Mouse (Mus musculus) cerebellum, adult 2 months (tissue): ENCODE measurements around the gene Adipoq.

Experiments used
- CTCF ChIP-seq: fragments of 200-500 bp; IDR thresholded peaks from 2 replicates; pipeline ENCODE4 v1.5.1; 2011; ENCODE audit warnings: low read depth, mild to moderate bottlenecking, control low read depth, low read length, moderate library complexity, borderline replicate concordance; ENCODE audit not compliant: insufficient read depth
- POLR2A ChIP-seq: fragments of 200-500 bp; IDR thresholded peaks from 2 replicates; pipeline ENCODE4 v1.6.1; 2011; ENCODE audit warnings: low read length, control low read depth, borderline replicate concordance; ENCODE audit not compliant: insufficient read depth

DNA sequence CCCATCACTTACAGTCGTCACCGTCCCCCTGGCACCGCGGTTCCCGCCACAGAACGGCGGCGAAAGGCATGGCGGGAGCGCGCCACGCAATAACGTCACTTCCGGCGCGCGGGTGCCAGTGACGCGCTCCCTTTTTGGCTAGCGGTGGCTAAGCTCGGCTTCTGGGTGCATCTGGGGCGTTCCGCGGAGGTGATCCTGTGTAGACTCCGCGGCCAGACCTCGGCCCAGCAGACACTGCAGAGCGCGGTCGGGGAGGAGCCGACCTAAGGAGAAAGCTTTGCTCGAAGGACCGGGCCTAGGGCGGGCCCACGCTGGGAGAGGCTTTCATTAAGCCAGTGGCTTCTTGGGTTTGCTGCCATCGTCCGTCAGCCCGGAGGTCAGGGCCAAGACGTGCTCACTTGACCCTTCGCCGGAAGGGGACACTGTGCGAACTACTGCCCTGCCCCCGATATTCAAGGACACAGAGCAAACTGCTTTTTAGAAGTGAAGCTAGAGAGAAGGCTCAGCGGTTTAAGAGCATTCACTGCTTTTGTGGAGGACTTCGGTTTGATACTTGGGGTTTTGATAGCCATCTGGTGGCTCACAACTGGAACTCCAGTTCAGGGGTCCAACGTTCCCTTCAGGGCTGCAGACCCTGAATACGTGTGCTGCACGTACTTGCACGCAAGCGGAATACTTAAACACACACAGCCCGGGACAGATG is 18.5 kb upstream of the Adipoq start, which contains the start of gene Rfc4:
- TF ChIP-seq POLR2A (peak; percentile 89), CTCF (0 out of 2 replicates have a peak, but pooled peaks have one; percentile 21)
